Mouse (Mus musculus): ENCODE data around the gene Prmt7.

GRCm38 (mm10) chr8:106177594-106177993 is 33.1 kb upstream of the Prmt7 start:
- TF ChIP-seq POLR2A (IDR thresholded peaks at IDR 0.05; ENCODE audit: borderline replicate concordance, extremely low read depth, insufficient read depth, insufficient read length, poor library complexity, severe bottlenecking) = no peak
- TF ChIP-seq CTCF (IDR thresholded peaks at IDR 0.05; ENCODE audit: borderline replicate concordance, extremely low read depth, insufficient read depth, insufficient read length) = no peak
